Mouse (Mus musculus) kidney, postnatal 0 days (tissue): Measurements from ENCODE around the gene Fgfr2. TPM values are rescaled to one million over a fixed set of nuclear protein-coding genes. Genes with fewer than 3 reads are reported as not detected.

Experiments
- ATAC-seq: fragments of 200-750 bp; cut with Nextera tagmentation; replicated peaks from 2 replicates; pipeline ENCODE4 v1.8.0; 2017; ENCODE audit warnings: low read depth, moderate number of reproducible peaks, moderate TSS enrichment, moderate library complexity; ENCODE audit not compliant: low FRiP score
- DNase-seq: peaks from one replicate; pipeline ENCODE4 v3.0.0-alpha.2; 2016; ENCODE audit warnings: low spot score
- H3K27ac ChIP-seq: fragments of 300-500 bp; sonication (generic); 2 replicates; pipeline ENCODE4 v1.5.1; 2014; ENCODE audit warnings: mild to moderate bottlenecking
- H3K27me3 ChIP-seq: fragments of 300-500 bp; sonication (generic); 2 replicates; pipeline ENCODE4 v1.6.1; 2014; ENCODE audit warnings: low read length, mixed read lengths; ENCODE audit not compliant: insufficient read depth
- H3K36me3 ChIP-seq: fragments of 300-500 bp; sonication (generic); 2 replicates; pipeline ENCODE4 v1.6.1; 2014; ENCODE audit warnings: low read length, mixed read lengths; ENCODE audit not compliant: insufficient read depth
- H3K4me1 ChIP-seq: fragments of 300-500 bp; sonication (generic); replicated peaks from 2 replicates; pipeline ENCODE4 v1.6.1; 2014; ENCODE audit warnings: antibody characterized with exemption, low read length, mixed read lengths; ENCODE audit not compliant: insufficient read depth
- H3K4me2 ChIP-seq: fragments of 300-500 bp; sonication (generic); 2 replicates; pipeline ENCODE4 v1.6.1; 2014; ENCODE audit warnings: mild to moderate bottlenecking, low read length, moderate library complexity, mixed read lengths
- H3K4me3 ChIP-seq: fragments of 300-500 bp; sonication (generic); replicated peaks from 2 replicates; pipeline ENCODE4 v1.5.1; 2014; ENCODE audit warnings: low read depth, low read length
- H3K9ac ChIP-seq: fragments of 300-500 bp; sonication (generic); 2 replicates; pipeline ENCODE4 v1.6.1; 2014; ENCODE audit warnings: low read depth, low read length
- H3K9me3 ChIP-seq: fragments of 300-500 bp; sonication (generic); replicated peaks from 2 replicates; pipeline ENCODE4 v1.6.1; 2016; ENCODE audit warnings: low read length, inconsistent platforms, mixed read lengths
- CTCF ChIP-seq: IDR thresholded peaks from 2 replicates; pipeline ENCODE4 v1.5.1; 2016; ENCODE audit warnings: antibody characterized with exemption, low read depth, mild to moderate bottlenecking, moderate library complexity
- WGBS: fragments of 180-500 bp; shearing (Covaris S2); extraction: QIAGEN DNeasy Blood & Tissue Kit; methylation state at CpG from one replicate; pipeline ENCODE4 v1.1.7; 2014; 5-methylcytosine and 5-hydroxymethylcytosine counted together
- polyA plus RNA-seq: library from polyadenylated mRNA; unstranded; fragments of >200 nt; fragmentation: Nextera tagmentation; extraction: Ambion mirVana; gene quantifications from 2 replicates; pipeline ENCODE4 v1.2.1, GENCODE M21; 2015

Fgfr2 gene
- polyA plus RNA-seq, 1 experiment from 2014 or later = 79.8 TPM

DNA sequence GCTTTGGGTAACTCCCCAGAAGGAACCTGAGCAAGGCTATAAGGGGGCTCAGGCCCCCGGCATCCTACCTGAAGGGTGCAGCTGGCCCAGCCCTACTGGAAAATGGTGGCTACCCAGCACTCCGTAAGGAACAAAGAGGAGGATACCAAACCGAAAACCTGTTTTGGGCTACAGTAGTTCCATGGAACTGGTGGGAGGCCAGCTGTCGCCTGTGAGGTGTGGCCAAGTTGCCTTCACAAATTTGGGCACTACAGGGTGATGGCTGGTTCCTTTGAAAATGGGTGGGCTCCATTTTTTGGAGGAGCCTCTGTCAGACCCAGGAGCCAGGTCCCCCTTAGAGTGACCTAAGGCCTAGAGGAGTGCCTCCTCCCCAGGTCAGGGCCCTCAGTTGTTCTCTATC is 407.9 kb downstream of the Fgfr2 start:
- H3K27ac ChIP-seq = peak overlapping the region; percentile 94
- ATAC-seq = no peak
- TF ChIP-seq CTCF = no peak
- no peaks in the 10 kb centered on the region for H3K27me3 ChIP-seq
- H3K4me3 ChIP-seq = no peak overlapping the region
- DNase-seq = no peak
- H3K4me1 ChIP-seq = peaks cover 32% of the 10 kb centered on the region
- H3K4me2 ChIP-seq = no peak overlapping the region
- 95% methylated on average over 4 of the region's 4 CpGs for WGBS
- no peaks in the 10 kb centered on the region for H3K9me3 ChIP-seq
- H3K9ac ChIP-seq = no peak overlapping the region
- H3K36me3 ChIP-seq = no peaks in the 10 kb centered on the region

DNA sequence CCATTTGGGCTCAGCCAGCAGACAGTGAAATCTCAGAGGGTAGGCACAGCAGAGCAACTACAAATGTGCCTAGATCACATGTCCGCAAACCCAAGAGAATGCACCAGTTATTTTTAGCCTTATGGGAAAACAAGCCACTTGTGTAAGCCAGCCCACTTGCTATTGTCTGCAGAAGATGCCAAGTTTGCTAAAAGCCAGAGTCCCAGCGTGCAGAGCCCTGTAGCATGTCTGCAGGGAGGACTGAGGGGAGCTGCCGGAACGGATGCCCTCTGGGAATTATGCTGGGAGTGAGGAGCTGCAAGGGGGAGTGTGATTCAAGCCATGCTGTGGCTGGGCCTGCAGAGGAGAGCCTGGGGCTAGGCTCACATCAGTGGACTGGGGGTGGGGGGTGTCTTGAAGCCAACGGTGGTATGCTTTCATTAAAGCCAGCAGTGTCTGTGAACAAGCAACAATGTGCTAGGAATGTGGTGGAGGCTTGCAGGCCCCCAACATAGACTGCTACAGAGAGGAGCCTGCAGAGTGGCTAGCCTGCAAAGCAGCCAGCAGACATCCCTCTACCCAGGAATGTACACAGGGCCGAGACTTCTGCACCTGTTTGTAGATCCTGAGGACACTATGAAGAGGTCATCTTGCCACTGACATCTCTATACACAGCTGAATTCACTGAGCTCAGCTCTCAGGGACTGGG is 408.8 kb downstream of the Fgfr2 start:
- no peak; the same call in 1 of the 2 replicates for TF ChIP-seq CTCF
- H3K9ac ChIP-seq = peak overlapping the region; percentile 45; the same call in 1 of the 2 replicates
- H3K4me3 ChIP-seq = no peak overlapping the region
- no peaks in the 10 kb centered on the region for H3K36me3 ChIP-seq
- ATAC-seq = peak; percentile 21
- no peak overlapping the region for H3K4me2 ChIP-seq
- peak overlapping the region; percentile 94 for H3K27ac ChIP-seq
- no peaks in the 10 kb centered on the region for H3K9me3 ChIP-seq
- 13% methylated on average over 6 of the region's 6 CpGs for WGBS
- DNase-seq = peak; percentile 88
- H3K4me1 ChIP-seq = peaks cover 32% of the 10 kb centered on the region
- no peaks in the 10 kb centered on the region for H3K27me3 ChIP-seq

DNA sequence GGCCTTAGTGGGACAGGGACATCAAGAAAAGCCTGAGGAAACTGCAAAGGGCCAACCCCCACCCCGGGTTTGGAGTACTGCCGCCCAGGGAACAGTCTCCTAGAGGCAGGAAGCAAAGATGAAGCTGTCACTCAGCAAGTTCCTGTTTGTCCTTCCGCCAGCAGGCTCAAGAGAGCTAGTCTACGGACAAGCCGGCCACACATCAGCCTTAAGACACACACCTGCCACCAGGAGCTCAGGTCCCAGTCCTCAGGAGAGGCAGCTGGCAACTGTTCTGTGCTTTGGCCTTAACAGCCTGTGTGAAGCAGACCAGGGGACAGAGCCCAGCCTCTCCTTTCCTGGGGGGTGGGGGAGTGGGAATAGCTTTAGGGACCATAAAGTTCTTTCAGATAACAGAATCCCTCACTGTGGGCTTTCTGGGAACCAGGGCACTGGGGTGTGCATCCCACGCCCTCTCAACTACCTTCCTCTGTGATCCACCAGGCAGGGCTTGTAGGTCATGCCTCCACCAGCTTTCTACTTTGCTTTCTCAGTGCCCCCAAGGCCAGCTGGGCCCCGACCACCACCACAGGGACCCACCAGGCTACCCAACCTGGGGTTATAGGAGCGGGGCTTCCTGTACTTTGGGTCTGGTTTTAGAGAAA is 409.5 kb downstream of the Fgfr2 start:
- Histone ChIP-seq H3K27me3 (no peaks in the 10 kb centered on the region), H3K27ac (peak overlapping the region; percentile 94), H3K4me3 (no peak overlapping the region), H3K36me3 (no peaks in the 10 kb centered on the region), H3K9me3 (no peaks in the 10 kb centered on the region), H3K9ac (peak overlapping the region; percentile 42; the same call in 1 of the 2 replicates), H3K4me2 (peak overlapping the region; percentile 4; the same call in 1 of the 2 replicates), H3K4me1 (peaks cover 32% of the 10 kb centered on the region)
- 36% methylated on average over 8 of the region's 8 CpGs for WGBS
- no peak for TF ChIP-seq CTCF
- ATAC-seq (0 out of 2 replicates have a peak, but pooled peaks have one; percentile 9), DNase-seq (peak; percentile 69)

DNA sequence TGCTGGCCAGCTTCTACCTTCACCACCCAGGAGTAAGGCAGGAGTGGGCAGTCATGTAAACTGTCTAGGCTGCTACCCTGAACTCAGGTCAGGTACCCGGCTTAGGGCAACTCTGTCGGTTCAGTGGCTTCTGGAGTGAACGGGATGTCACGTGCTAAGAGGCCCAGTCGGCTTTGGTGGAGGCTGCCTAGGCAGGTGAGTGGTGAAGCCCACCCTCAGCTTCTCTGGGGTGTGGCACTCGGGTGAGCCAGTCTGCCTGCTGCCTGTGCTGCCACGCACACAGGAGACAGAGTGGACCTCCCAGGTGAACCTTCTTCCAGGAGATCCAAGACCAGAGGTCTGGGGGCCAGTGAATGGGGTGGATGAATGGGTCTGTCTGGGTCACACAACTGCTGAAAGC is 410.2 kb downstream of the Fgfr2 start:
- Histone ChIP-seq H3K27me3 (no peaks in the 10 kb centered on the region), H3K9me3 (no peaks in the 10 kb centered on the region), H3K4me2 (no peak overlapping the region), H3K4me1 (peaks cover 32% of the 10 kb centered on the region), H3K36me3 (no peaks in the 10 kb centered on the region), H3K27ac (peak overlapping the region; percentile 94), H3K4me3 (no peak overlapping the region), H3K9ac (no peak overlapping the region)
- no peak for ATAC-seq
- TF ChIP-seq CTCF = no peak
- 53% methylated on average over 7 of the region's 7 CpGs for WGBS
- no peak for DNase-seq

DNA sequence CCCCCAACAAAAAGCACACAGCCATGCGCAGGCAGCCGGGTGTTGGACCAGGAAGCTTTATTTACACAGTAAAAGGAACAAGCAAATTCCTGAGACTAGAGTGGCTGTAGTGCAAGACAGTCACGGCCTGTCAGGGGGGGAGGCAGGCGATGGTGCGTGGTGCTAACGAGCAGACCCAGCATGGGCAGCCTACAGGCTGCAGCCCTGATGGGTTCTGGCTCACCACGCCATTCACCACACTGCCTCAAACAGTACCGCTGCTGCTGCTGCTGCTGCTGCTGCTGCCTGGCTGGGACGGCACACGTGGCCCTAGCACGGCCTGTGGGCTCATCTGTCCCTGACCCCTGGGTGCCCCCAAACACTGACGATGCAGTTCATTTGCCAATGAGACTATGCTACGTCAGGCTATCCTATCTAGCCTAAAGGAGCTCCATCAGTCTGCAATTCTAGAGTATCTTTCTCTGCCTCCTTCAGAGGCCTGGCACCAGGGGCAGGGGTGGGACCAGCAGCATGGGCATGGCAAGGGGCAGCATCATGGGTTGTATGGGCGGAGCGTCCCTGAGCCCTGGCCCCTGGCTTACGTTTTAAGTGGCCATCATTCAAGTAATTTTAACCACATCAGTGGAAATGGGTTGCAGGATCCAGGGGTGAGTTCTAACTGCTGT is 411.0 kb downstream of the Fgfr2 start:
- Histone ChIP-seq H3K27ac (peak overlapping the region; percentile 94), H3K9ac (no peak overlapping the region), H3K9me3 (no peaks in the 10 kb centered on the region), H3K4me1 (peaks cover 32% of the 10 kb centered on the region), H3K27me3 (no peaks in the 10 kb centered on the region), H3K4me3 (no peak overlapping the region), H3K36me3 (no peaks in the 10 kb centered on the region), H3K4me2 (no peak overlapping the region)
- ATAC-seq (peak; percentile 68), DNase-seq (peak; percentile 79)
- TF ChIP-seq CTCF = no peak
- 28% methylated on average over 16 of the region's 16 CpGs for WGBS

DNA sequence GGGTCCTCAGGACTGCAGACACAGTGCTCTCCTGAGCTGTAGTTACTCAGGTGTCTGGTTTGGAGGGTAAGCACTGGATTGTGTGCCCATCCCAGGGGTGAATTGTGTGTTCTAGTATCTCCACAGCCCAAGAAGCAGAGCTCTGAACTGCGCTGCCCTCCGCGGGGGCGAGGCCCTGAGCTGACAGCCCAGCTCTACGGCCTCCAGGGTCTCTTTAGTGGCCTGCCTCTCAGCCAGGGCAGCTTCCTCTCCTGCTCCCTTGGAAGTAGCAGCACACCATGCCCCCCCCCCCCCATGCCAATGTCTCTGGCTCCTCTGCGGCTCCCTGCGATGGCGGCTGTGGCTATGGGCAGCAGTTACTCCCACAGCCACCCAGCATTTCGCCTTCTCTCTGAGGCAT is 411.6 kb downstream of the Fgfr2 start:
- H3K9ac ChIP-seq = no peak overlapping the region
- ATAC-seq (peak; percentile 52), DNase-seq (no peak)
- H3K36me3 ChIP-seq = no peaks in the 10 kb centered on the region
- H3K4me2 ChIP-seq = no peak overlapping the region
- H3K27ac ChIP-seq = peak overlapping the region; percentile 94
- H3K9me3 ChIP-seq = no peaks in the 10 kb centered on the region
- H3K4me3 ChIP-seq = no peak overlapping the region
- no peak for TF ChIP-seq CTCF
- H3K4me1 ChIP-seq = peaks cover 32% of the 10 kb centered on the region
- no peaks in the 10 kb centered on the region for H3K27me3 ChIP-seq
- WGBS = 47% methylated on average over 9 of the region's 9 CpGs
